Mouse (Mus musculus): ENCODE data around the gene Pigk.
A peak's percentile ranks its signal among the peaks of the same experiment; 100 is the strongest.
"Not testable (repeated sequence)": the region's sequence is repeated elsewhere in the genome, so short reads cannot be mapped to it uniquely, and the experiment has no call there.

The Pigk gene

DNA sequence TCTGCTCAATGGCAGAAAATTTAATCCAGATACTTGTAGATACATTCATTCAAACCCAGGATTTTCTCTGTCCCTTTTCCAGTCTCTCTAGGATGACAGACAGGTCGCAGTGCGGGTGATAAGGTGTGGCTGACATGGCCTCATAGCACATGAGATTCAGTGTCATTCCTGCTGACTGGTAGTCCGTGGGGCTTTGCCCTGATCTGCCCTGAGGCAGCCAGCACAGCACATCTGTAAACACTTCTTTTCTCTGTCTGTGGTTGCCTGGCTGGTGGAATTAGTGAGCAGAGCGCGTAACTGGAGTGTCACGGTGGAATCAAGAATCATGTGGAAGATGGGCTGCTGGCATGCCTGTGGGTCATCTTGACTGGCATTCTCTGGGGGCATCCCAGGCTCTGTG, 56.2 kb downstream of the Pigk start:
- no peak for DNase-seq

DNA sequence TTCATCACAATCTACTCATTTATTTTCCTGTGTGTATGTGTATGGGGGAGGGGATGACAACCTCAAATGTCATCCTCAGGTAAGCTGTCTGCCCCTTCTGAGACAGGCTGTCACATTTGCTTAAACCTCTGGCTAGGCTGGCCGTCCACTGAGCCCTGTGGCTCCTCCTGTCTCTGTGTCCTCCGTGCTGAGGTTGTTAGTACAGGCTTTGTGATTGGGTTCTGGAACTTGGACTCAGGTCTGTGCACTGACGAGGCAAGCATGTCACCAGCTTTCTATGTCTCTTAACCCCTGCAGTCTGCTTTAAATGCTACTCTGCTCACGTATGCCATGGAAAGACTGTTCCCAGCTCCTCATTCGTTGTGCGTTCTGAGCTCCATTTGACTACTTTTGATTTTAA, 62.5 kb downstream of the Pigk start:
- DNase-seq = peak in 1 of 2 experiments; percentile 59

DNA sequence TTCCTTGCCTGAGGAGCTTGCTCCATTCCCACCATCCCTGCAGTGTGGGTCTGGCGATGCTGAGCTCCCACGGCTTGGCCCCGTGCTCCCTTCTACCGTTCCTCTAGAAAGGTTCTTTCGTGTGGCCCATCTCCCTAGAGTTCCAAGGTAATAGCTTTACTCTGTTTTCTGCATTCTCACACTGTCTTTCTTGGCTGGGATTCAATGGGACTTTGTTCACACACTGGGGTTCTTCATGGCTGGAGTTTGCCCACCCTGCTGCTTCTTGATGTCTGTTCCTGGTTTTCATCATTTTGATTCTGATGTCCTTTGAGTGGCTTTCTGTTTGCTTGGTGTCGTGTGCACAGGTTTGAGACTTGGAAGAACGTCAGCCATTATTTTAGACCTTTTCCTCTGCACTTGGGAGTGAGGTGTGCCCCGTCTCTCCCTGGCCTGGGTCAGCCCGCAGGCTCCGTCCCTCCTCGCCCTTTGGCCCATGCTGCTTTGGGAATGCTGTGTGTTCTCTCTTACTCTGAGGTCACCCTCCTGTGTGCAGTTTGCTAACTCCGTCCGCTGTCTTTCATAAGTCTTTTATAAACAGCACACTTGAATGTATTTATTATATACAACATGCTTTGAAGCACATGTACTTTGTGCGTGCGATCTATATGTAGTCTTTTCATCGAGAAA, 63.1 kb downstream of the Pigk start:
- peak; percentile 59 to 76 for DNase-seq

DNA sequence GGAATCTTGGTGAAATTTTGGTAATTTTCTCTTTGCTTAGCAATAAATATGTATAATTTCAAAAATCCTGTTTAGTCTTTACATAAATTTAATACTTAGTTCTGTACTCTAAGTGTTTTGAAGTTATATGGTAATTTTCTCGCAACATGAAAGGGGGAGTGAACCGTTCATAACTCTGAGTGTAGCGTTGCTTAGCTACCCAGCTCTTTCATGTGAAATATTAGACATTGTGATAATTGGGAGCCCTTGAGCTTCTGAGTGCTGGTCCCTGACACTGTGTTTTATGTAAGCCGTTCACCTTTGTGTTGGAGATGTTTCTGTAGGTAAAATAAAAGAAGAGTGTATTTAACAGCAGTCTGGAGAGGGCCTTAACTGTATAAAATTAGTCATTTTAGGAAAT, 65.9 kb downstream of the Pigk start:
- DNase-seq = no peak

- DNase-seq = peak; percentile 79 to 87
Observed at GRCm38 (mm10) chr3:152783792-152784191, 69.9 kb downstream of the Pigk start.

DNA sequence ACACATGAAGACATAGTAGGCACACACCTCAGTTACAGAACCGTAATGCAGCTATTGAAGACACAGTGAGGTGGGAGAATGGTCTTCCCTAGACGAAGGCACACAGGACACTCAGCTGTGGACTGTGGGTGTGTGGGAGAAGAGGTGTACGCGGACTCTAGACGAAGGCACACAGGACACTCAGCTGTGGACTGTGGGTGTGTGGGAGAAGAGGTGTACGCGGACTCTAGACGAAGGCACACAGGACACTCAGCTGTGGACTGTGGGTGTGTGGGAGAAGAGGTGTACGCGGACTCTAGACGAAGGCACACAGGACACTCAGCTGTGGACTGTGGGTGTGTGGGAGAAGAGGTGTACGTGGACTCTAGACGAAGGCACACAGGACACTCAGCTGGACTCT, 70.5 kb downstream of the Pigk start:
- DNase-seq = not testable (repeated sequence)

DNA sequence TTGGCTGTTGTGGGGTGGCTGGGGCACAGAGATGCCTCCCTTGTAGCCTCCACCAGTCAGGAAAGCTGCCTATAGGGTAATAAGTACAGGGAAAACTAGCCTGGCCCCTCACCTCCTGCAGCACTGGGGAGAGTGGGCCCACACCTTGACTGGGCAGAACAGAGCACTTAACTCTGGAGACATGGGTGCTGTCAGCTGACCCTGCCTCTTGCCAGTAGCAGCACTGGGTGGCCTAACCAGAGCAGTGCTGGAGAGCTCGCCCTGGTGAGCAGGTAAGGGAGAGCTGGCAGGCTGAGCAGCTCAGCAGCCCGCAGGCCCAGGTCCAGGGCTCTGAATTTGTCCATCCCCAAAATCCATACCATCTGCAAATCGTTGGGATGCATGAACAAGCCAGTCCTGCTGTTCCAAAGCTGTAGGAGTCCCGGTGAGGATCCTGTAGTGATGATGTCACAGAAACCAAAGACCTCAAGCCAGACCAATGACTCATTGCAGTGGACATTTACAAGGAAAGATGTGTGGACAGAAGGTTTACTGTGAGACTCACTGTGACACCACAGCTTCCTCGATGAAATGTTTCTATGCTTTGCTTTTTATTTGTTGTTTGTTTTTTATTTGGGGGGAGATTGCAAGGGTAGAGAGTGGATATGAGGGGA, 74.5 kb downstream of the Pigk start:
- not testable (repeated sequence) for DNase-seq

GRCm38 (mm10) chr3:152792601-152793000, 78.7 kb downstream of the Pigk start:
- DNase-seq = peak; percentile 40 to 53

DNA sequence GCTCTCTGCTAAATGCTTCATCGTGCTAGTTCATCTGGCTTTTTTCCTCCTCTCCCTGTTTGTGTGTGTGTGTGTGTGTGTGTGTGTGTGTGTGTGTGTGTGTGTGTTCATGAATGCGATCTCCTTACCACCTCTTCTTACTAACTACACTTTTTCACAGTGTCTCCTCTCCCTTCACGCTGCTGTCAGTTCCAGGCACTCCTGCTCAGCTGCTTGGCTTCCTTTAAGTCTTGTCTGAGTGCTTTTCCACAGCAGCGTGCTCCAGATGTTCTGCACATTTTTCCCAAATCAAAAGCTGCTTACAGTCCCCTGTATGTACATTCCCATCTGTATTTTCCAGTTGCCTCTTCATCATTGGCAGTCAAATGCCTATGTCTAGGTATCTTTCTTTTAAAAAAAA, 79.1 kb downstream of the Pigk start:
- DNase-seq = no peak

- DNase-seq = no peak
Observed at GRCm38 (mm10) chr3:152796216-152796615, 82.3 kb downstream of the Pigk start.

GRCm38 (mm10) chr3:152797354-152797753, 83.5 kb downstream of the Pigk start:
- DNase-seq = peak; percentile 27 to 59

- peak; percentile 82 to 87 for DNase-seq
Observed at GRCm38 (mm10) chr3:152799738-152800431, 86.0 kb downstream of the Pigk start.

DNA sequence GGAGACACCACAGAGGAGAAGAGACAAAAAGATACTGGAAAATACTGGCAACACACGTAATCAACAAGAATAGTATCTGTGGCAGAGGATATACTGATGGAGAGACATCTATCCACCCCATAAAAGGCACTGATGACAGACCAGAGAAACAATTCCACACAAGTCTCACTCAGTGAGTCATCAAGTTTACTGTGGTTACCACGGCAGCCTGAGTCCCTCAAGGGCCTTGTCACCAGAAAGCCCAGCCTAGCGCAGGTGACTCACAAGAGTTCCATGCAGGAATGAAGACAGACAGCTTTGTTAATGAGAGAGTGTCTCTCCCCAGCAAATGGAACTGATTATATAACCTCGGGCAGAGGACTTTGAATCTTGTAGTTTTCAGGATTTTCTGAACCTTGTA, 100.0 kb downstream of the Pigk start:
- DNase-seq = no peak

GRCm38 (mm10) chr3:152815110-152815509, 101.2 kb downstream of the Pigk start:
- no peak for DNase-seq

GRCm38 (mm10) chr3:152820406-152820805, 106.5 kb downstream of the Pigk start:
- DNase-seq = no peak

GRCm38 (mm10) chr3:152821202-152821601, 107.3 kb downstream of the Pigk start:
- DNase-seq = peak; percentile 75 to 79

DNA sequence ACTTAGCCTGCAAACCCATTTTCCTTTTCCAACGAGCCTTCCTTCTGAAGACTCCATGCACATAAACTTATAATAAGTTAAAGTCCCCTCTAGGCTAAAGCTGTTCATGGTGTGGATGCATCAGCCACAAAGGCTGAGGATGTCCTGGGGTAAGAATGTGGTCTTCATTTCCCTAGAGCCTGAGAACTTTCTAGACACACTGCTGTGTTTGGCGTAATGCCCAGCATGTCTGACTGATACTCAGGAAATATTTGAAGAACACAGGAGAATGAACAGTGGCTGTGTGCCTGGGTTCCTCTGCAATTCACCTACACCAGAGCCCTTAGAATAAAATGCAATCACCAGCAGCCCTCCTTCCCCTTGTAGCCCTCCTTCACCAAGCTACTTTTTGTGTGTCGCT, 117.5 kb downstream of the Pigk start:
- peak; percentile 51 to 69 for DNase-seq

- no peak for DNase-seq
Observed at GRCm38 (mm10) chr3:152831974-152832373, 118.1 kb downstream of the Pigk start.

GRCm38 (mm10) chr3:152832436-152832835, 118.5 kb downstream of the Pigk start:
- DNase-seq = no peak

- no peak for DNase-seq
Observed at GRCm38 (mm10) chr3:152837407-152837806, 123.5 kb downstream of the Pigk start.

GRCm38 (mm10) chr3:152837938-152838337, 124.0 kb downstream of the Pigk start:
- no peak for DNase-seq

- DNase-seq = peak; percentile 9 to 43
Observed at GRCm38 (mm10) chr3:152841264-152841663, 127.4 kb downstream of the Pigk start.

DNA sequence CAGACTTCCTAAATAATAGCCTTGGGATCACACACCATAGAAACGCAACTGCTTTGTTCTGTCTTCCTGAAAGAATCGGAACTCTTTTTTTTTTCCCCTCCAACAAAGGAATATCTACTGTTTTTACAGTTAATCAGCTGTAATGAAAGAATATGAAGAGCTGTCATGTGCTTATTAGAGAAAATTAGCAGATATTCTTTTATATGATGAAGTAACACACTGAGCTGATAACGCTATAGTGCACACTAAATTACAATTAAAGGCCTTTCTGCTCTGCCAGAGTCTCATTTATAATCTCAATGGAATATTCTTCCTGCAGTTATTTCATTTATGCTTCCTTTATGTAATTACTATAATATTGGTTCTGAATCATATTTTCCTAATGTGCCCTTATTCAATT, 128.7 kb downstream of the Pigk start:
- DNase-seq = no peak

- no peak for DNase-seq
Observed at GRCm38 (mm10) chr3:152843925-152844324, 130.0 kb downstream of the Pigk start.
